Mouse (Mus musculus) intestine, embryonic 14.5 days (tissue): ENCODE measurements around the gene Smg5. TPM values are rescaled to one million over a fixed set of nuclear protein-coding genes. Genes with fewer than 3 reads are reported as not detected.
A peak's percentile ranks its signal among the peaks of the same experiment; 100 is the strongest.
"Not testable (repeated sequence)": the region's sequence is repeated elsewhere in the genome, so short reads cannot be mapped to it uniquely, and the experiment has no call there.

Source experiments
- ATAC-seq: fragments of 200-750 bp; cut with Nextera tagmentation; replicated peaks from 2 replicates; pipeline ENCODE4 v1.8.0; 2017; ENCODE audit warnings: low read depth, moderate number of reproducible peaks, moderate TSS enrichment, moderate library complexity; ENCODE audit not compliant: low FRiP score, low TSS enrichment
- DNase-seq: peaks from one replicate; pipeline ENCODE4 v3.0.0-alpha.2; 2018; ENCODE audit warnings: low spot score
- H3K27ac ChIP-seq: fragments of 300-500 bp; sonication (generic); 2 replicates; pipeline ENCODE4 v1.5.1; 2014; ENCODE audit warnings: low read depth, mild to moderate bottlenecking, control low read depth
- H3K27me3 ChIP-seq: fragments of 300-500 bp; sonication (generic); replicated peaks from 2 replicates; pipeline ENCODE4 v1.6.1; 2014; ENCODE audit warnings: low read length, control low read depth; ENCODE audit not compliant: control insufficient read depth, insufficient read depth
- H3K36me3 ChIP-seq: fragments of 300-500 bp; sonication (generic); 2 replicates; pipeline ENCODE4 v1.6.1; 2014; ENCODE audit warnings: low read length, control low read depth; ENCODE audit not compliant: control insufficient read depth, insufficient read depth
- H3K4me1 ChIP-seq: fragments of 300-500 bp; sonication (generic); replicated peaks from 2 replicates; pipeline ENCODE4 v1.6.1; 2014; ENCODE audit warnings: low read length, control low read depth, mixed read lengths; ENCODE audit not compliant: control insufficient read depth, insufficient read depth
- H3K4me2 ChIP-seq: fragments of 300-500 bp; sonication (generic); 2 replicates; pipeline ENCODE4 v1.6.1; 2014; ENCODE audit warnings: low read length
- H3K4me3 ChIP-seq: fragments of 300-500 bp; sonication (generic); 2 replicates; pipeline ENCODE4 v1.5.1; 2014; ENCODE audit warnings: low read depth, low read length, control low read depth, mixed read lengths
- H3K9ac ChIP-seq: fragments of 300-500 bp; sonication (generic); 2 replicates; pipeline ENCODE4 v1.6.1; 2014; ENCODE audit warnings: mild to moderate bottlenecking, low read length
- H3K9me3 ChIP-seq: fragments of 300-500 bp; sonication (generic); 2 replicates; pipeline ENCODE4 v1.6.1; 2016; ENCODE audit warnings: low read length, control low read depth; ENCODE audit not compliant: control insufficient read depth
- WGBS: fragments of 180-500 bp; shearing (Covaris S2); extraction: QIAGEN DNeasy Blood & Tissue Kit; methylation state at CpG from one replicate; pipeline ENCODE4 v1.1.7; 2014; 5-methylcytosine and 5-hydroxymethylcytosine counted together
- polyA plus RNA-seq: library from polyadenylated mRNA; unstranded; fragments of >200 nt; fragmentation: Nextera tagmentation; extraction: Ambion mirVana; gene quantifications from 2 replicates; pipeline ENCODE4 v1.2.1, GENCODE M21; 2014

The Smg5 gene
- polyA plus RNA-seq, 1 experiment from 2014 or later, result 39.4 TPM

GRCm38 (mm10) chr3:88372643-88373042, 36.6 kb downstream of the Smg5 start, which contains the start of gene Bglap3:
Bglap3 (minus strand) TSS chr3:88372743.
- not testable (repeated sequence) for DNase-seq, H3K9me3 ChIP-seq, H3K4me1 ChIP-seq, H3K36me3 ChIP-seq, ATAC-seq, H3K27me3 ChIP-seq, H3K4me3 ChIP-seq, H3K27ac ChIP-seq, H3K4me2 ChIP-seq, H3K9ac ChIP-seq
- 93% methylated on average over 9 of the region's 9 CpGs for WGBS

DNA sequence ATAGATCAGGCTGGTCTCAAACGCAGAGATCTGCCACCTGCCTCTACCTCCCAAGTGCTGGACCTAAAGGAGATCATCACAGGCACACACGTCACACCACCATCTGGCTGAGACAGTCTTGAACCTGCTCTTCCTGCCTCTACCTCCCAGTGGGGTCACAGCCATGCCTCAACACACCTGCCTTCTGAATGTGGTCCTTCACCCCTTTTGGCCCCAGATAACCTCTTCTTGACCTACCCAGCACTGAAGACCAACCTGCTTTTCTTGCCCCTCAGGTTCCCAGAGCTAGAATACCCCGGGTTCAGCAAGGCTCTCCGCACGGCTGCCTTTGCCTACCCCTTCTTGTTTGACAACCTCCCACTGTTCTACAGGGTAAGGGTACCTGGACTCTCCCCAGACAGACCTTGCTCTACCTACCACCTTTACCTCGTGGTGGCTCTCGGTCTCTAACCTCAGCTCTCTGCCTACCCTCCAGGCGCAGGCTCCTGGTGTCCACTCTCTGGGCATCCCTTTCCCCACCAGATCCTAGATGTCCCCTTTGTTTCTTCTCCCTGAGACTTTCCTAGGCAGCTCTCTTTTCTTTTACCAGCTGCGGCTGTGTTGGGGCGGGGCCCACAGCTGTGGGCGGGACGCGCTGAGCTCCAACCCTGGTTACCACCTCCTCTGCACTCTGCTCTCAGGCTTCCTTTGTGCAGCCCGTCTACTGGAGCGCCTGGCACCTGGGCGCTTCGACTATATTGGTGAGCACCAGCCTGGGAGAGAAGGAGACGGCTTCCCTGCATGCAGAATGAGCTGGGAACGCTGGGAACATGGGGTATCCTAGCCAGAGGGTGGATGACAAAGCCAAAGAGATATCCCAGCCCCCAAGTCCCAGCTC, 39.9 kb downstream of the Smg5 start:
- not testable (repeated sequence) for H3K4me1 ChIP-seq, H3K9me3 ChIP-seq, H3K9ac ChIP-seq, H3K27ac ChIP-seq, H3K27me3 ChIP-seq, H3K36me3 ChIP-seq
- DNase-seq (peak; percentile 65), ATAC-seq (peak; percentile 88)
- Histone ChIP-seq H3K4me3 (0 out of 2 replicates have a peak overlapping the region, but pooled peaks have one; percentile 2), H3K4me2 (peak overlapping the region; percentile 37)
- 12% methylated on average over 16 of the region's 19 CpGs for WGBS

GRCm38 (mm10) chr3:88376644-88377043, 40.6 kb downstream of the Smg5 start:
- H3K27ac ChIP-seq, H3K36me3 ChIP-seq, H3K9ac ChIP-seq, DNase-seq, H3K9me3 ChIP-seq, H3K4me3 ChIP-seq, H3K27me3 ChIP-seq, H3K4me1 ChIP-seq: not testable (repeated sequence)
- ATAC-seq, result 0 out of 2 replicates have a peak, but pooled peaks have one; percentile 45
- 19% methylated on average over 5 of the region's 7 CpGs for WGBS
- H3K4me2 ChIP-seq, result peak overlapping the region; percentile 37

- not testable (repeated sequence) for H3K9ac ChIP-seq, H3K27me3 ChIP-seq, H3K4me3 ChIP-seq, H3K4me1 ChIP-seq, ATAC-seq, H3K9me3 ChIP-seq, H3K36me3 ChIP-seq, H3K27ac ChIP-seq, H3K4me2 ChIP-seq
- 81% methylated on average over 5 of the region's 5 CpGs for WGBS
- DNase-seq, result peak; percentile 12
These were observed 42.5 kb downstream of the Smg5 start, which contains the start of gene Bglap2 for GRCm38 (mm10) chr3:88378599-88378998. Bglap2 (minus strand) TSS chr3:88378699.

DNA sequence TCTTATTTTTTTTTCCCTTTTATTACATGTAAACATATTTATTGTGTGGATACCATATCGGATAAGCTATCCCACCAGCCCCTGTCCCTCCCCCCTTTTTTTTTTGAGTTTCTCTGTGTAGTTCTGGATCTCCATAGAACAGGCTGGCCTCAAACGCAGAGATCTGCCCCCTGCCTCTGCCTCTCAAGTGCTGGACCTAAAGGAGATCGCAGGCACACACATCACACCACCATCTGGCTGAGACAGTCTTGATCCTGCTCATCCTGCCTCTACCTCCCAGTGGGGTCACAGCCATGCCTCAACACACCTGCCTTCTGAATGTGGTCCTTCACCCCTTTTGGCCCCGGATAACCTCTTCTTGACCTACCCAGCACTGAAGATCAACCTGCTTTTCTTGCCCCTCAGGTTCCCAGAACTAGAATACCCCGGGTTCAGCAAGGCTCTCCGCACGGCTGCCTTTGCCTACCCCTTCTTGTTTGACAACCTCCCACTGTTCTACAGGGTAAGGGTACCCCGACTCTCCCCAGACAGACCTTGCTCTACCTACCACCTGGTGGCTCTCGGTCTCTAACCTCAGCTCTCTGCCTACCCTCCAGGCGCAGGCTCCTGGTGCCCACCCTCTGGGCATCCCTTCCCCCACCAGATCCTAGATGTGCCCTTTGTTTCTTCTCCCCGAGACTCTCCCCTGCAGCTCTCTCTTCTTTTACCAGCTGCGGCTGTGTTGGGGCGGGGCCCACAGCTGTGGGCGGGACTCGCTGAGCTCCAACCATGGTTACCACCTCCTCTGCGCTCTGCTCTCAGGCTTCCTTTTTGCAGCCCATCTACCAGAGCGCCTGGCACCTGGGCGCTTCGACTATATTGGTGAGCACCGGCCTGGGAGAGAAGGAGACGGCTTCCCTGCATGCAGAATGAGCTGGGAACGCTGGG, 45.6 kb downstream of the Smg5 start:
- H3K4me3 ChIP-seq, result peak overlapping the region; percentile 8; the same call in 1 of the 2 replicates

DNA sequence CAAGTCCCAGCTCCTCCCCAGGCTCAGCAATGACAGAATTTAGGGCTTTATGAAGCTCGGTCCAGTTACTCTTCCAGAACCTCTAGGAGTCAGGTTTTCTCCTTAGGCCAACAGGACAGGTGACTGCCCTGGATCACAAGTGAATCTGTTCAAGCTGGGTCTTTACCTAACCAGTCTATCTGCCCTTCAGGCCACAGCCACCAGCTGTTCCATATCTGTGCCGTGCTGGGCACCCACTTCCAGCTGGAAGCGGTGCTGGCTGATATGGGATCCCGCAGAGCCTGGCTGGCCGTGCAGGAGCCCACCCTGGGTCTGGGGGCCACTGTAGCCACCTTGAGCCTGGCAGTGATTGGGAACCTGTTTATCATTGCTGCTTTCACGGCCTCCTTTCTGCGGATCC, 46.3 kb downstream of the Smg5 start:
- not testable (repeated sequence) for H3K27ac ChIP-seq, H3K9me3 ChIP-seq, ATAC-seq, H3K36me3 ChIP-seq, H3K4me2 ChIP-seq, H3K4me1 ChIP-seq, H3K4me3 ChIP-seq, H3K9ac ChIP-seq, H3K27me3 ChIP-seq
- WGBS, result 0% methylated on average over 1 of the region's 7 CpGs
- peak; percentile 12 for DNase-seq

More for the DNA sequence above, 45.6 kb downstream of the Smg5 start:
- ATAC-seq, result peak; percentile 83
- H3K4me1 ChIP-seq, H3K27me3 ChIP-seq, H3K9ac ChIP-seq, H3K9me3 ChIP-seq, H3K36me3 ChIP-seq, H3K27ac ChIP-seq: not testable (repeated sequence)
- DNase-seq, result peak; percentile 67
- peak overlapping the region; percentile 41 for H3K4me2 ChIP-seq
- 10% methylated on average over 16 of the region's 22 CpGs for WGBS

DNA sequence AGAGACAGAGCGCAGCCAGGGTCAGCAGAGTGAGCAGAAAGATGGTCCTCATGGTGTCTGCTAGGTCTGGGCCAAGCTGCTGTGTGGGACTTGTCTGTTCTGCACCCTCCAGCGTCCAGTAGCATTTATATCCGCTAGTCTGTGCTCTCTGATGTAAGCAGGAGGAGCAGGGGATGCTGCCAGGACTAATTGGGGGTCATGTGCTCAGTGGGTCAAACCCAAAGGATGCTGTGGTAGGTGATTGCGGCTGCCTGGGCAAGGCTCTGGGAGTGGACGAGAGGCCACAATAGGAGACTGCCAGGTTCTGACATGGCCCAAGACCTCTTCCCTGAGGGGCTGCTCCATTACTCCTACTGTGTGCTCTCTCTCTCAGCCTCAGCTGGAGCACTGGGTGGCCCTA, 48.3 kb downstream of the Smg5 start, which contains the start of gene Bglap:
Gene Bglap (minus strand): TSS at position 101 of the 400 bp plus-strand sequence.
- no peaks in the 10 kb centered on the region for H3K27me3 ChIP-seq
- DNase-seq (peak; percentile 23), ATAC-seq (no peak)
- H3K4me2 ChIP-seq, result no peak within 1 kb of the TSS
- no peak within 1 kb of the TSS for H3K9ac ChIP-seq
- H3K4me3 ChIP-seq, result no peak within 1 kb of the TSS
- no peaks in the 10 kb centered on the region for H3K9me3 ChIP-seq
- no peak within 1 kb of the TSS for H3K27ac ChIP-seq
- H3K36me3 ChIP-seq, result no peaks in the 10 kb centered on the region
- H3K4me1 ChIP-seq, result no peaks in the 10 kb centered on the region
- 76% methylated on average over 5 of the region's 5 CpGs for WGBS

DNA sequence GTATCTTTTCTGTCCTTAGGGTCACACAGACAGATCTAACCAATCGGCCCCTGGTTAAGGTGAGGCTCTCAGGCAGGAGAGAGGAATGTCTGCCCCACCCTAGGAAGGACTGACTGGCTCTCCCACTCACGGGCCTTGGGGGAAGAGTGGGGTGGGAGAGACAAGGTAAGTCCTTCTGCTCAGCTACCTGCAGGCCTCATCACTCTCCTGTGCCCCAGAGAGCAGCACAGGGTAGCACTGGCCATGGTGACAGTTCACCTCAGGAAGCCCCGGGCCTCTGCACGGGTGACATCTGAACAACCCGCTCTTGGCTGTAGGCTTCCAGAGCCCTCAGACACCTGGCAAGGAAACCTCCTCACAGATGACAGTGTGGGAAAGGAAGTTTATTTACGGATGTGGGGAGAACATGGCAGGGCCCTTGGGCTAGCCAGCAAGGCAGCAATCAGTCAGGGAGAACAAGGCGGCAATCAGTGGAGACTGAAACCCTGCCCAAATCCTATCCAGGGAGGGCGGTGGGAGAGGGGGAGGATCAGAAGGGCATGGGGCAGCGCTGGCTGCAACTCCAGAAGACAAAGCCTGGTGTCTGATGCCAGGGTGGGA, 57.8 kb downstream of the Smg5 start:
- no peaks in the 10 kb centered on the region for H3K27me3 ChIP-seq
- no peaks in the 10 kb centered on the region for H3K4me1 ChIP-seq
- ATAC-seq, result no peak
- H3K4me3 ChIP-seq, result no peak overlapping the region
- no peak overlapping the region for H3K4me2 ChIP-seq
- no peak overlapping the region for H3K27ac ChIP-seq
- 91% methylated on average over 9 of the region's 9 CpGs for WGBS
- H3K9ac ChIP-seq, result no peak overlapping the region
- H3K9me3 ChIP-seq, result no peaks in the 10 kb centered on the region
- peaks cover 25% of the 10 kb centered on the region for H3K36me3 ChIP-seq
- DNase-seq, result no peak
